Mouse (Mus musculus): ENCODE measurements around the gene Ncs1. TPM values are rescaled to one million over a fixed set of nuclear protein-coding genes. Genes with fewer than 3 reads are reported as not detected.
A peak's percentile ranks its signal among the peaks of the same experiment; 100 is the strongest.

Ncs1 gene
- polyA plus RNA-seq, 1 experiment = 0.67 TPM

- no peak within 1 kb of the TSS for H3K27ac ChIP-seq (replicated peaks; ENCODE audit: low read depth, low read length)
- peak within 1 kb of the TSS; percentile 30; the same call in 1 of the 2 replicates for H3K4me3 ChIP-seq (ENCODE audit: insufficient read depth, low read depth, low read length)
- no peaks in the 10 kb centered on the region for H3K4me1 ChIP-seq (ENCODE audit: control insufficient read depth, insufficient read depth, insufficient read length, low read length)
Measured at GRCm38 (mm10) chr2:31314007-31314465, 68.4 kb downstream of the Ncs1 start, which contains the start of gene Hmcn2. Hmcn2 (plus strand) TSS chr2:31314415.

- Histone ChIP-seq H3K4me3 (ENCODE audit: insufficient read depth, low read depth, low read length) (no peak overlapping the region), H3K27ac (replicated peaks; ENCODE audit: low read depth, low read length) (no peak overlapping the region), H3K4me1 (ENCODE audit: control insufficient read depth, insufficient read depth, insufficient read length, low read length) (no peaks in the 10 kb centered on the region)
Measured at GRCm38 (mm10) chr2:31318162-31318561, 72.5 kb downstream of the Ncs1 start.

GRCm38 (mm10) chr2:31319200-31319599 lies 73.6 kb downstream of the Ncs1 start:
- no peak overlapping the region for H3K27ac ChIP-seq (replicated peaks; ENCODE audit: low read depth, low read length)
- no peak overlapping the region for H3K4me3 ChIP-seq (ENCODE audit: insufficient read depth, low read depth, low read length)
- no peaks in the 10 kb centered on the region for H3K4me1 ChIP-seq (ENCODE audit: control insufficient read depth, insufficient read depth, insufficient read length, low read length)

GRCm38 (mm10) chr2:31327186-31327585 lies 81.6 kb downstream of the Ncs1 start:
- Histone ChIP-seq H3K4me1 (ENCODE audit: control insufficient read depth, insufficient read depth, insufficient read length, low read length) (no peaks in the 10 kb centered on the region), H3K27ac (replicated peaks; ENCODE audit: low read depth, low read length) (no peak overlapping the region), H3K4me3 (ENCODE audit: insufficient read depth, low read depth, low read length) (no peak overlapping the region)

- Histone ChIP-seq H3K4me1 (ENCODE audit: control insufficient read depth, insufficient read depth, insufficient read length, low read length) (no peaks in the 10 kb centered on the region), H3K4me3 (ENCODE audit: insufficient read depth, low read depth, low read length) (no peak overlapping the region), H3K27ac (replicated peaks; ENCODE audit: low read depth, low read length) (no peak overlapping the region)
Measured at GRCm38 (mm10) chr2:31337706-31338330, 92.2 kb downstream of the Ncs1 start.

- H3K4me1 ChIP-seq (ENCODE audit: control insufficient read depth, insufficient read depth, insufficient read length, low read length) = no peaks in the 10 kb centered on the region
- H3K27ac ChIP-seq (replicated peaks; ENCODE audit: low read depth, low read length) = no peak overlapping the region
- no peak overlapping the region for H3K4me3 ChIP-seq (ENCODE audit: insufficient read depth, low read depth, low read length)
Measured at GRCm38 (mm10) chr2:31339826-31340225, 94.2 kb downstream of the Ncs1 start.

- Histone ChIP-seq H3K4me1 (ENCODE audit: control insufficient read depth, insufficient read depth, insufficient read length, low read length) (no peaks in the 10 kb centered on the region), H3K27ac (replicated peaks; ENCODE audit: low read depth, low read length) (no peak overlapping the region), H3K4me3 (ENCODE audit: insufficient read depth, low read depth, low read length) (no peak overlapping the region)
Measured at GRCm38 (mm10) chr2:31341726-31342535, 96.3 kb downstream of the Ncs1 start.

Other genes starting within 250 kb of the Ncs1 start
- gene Fnbp1, start 103.8 kb upstream of the Ncs1 start, polyA plus RNA-seq (2012; ENCODE audit: insufficient read depth, insufficient read length, missing spikeins) = 25.7 and 38.1 TPM in 2 replicates
- gene Gpr107, start 93.5 kb upstream of the Ncs1 start, polyA plus RNA-seq (2012; ENCODE audit: insufficient read depth, insufficient read length, missing spikeins) = 11.9 and 24.7 TPM in 2 replicates
- gene Hmcn2, start 68.6 kb downstream of the Ncs1 start, polyA plus RNA-seq (2012; ENCODE audit: insufficient read depth, insufficient read length, missing spikeins) = 3.3 and 5.4 TPM in 2 replicates
- 2.5 and 5.3 TPM in 2 replicates for gene Ass1, start 224.4 kb downstream of the Ncs1 start, polyA plus RNA-seq (2012; ENCODE audit: insufficient read depth, insufficient read length, missing spikeins)